Comparison of ENCODE assay signal across 15 mouse cellular contexts in genomic region chr11:52418358-52418757, GRCm38 (mm10). TPM values are rescaled to one million over a fixed set of nuclear protein-coding genes. Genes with fewer than 3 reads are reported as not detected.
DNase-seq lines count a peak whose midpoint lies in the region; ATAC-seq and TF ChIP-seq lines count a peak whose summit lies in the region.
"Had no signal": no experiment of that assay in that cellular context is flagged by ENCODE, and none has a peak within 500 bp of the region (broad histone marks: within the 10 kb centered on the region; RNA-seq: fewer than 3 reads in every experiment).

No protein-coding gene starts in this region.

- no peak overlapping the region for H3K4me3 ChIP-seq in heart, embryonic 14.5 days (ENCODE audit: control insufficient read depth in 1 of 2, insufficient read depth in 1 of 2, low read depth in 1 of 2, low read length in 2 of 2)
- no peak overlapping the region for H3K4me3 ChIP-seq in intestine, embryonic 16.5 days (ENCODE audit: low read length)
- H3K4me3 ChIP-seq: layer of hippocampus, adult 2 months had no signal

- in situ Hi-C loops in Patski (cut with MboI; ENCODE audit: low pct_unique_long_range_greater_than_20kb) = no loop called here

- H3K9me3 ChIP-seq in heart, embryonic 14.5 days (ENCODE audit: control insufficient read depth, low read length) = no peaks in the 10 kb centered on the region
- H3K9me3 ChIP-seq in intestine, embryonic 16.5 days (ENCODE audit: control insufficient read depth, low read length) = no peaks in the 10 kb centered on the region

- DNase-seq in heart, postnatal 10 days = no peak
- DNase-seq in 3T3-L1 (ENCODE audit: low read depth, low spot score) (peak; percentile 7), Patski (ENCODE audit: low read depth, low spot score) (no peak)
- DNase-seq in right cerebral cortex, postnatal 36 days (ENCODE audit: low spot score in 2 of 2) = no peak
- no peak for DNase-seq in thymus, adult 18-20 months
- DNase-seq: cerebellum, adult 18-20 months; liver, postnatal 0 days; lung, postnatal 4 days; midbrain, embryonic 14.5 days; right cerebral cortex, adult 18-20 months had no signal

- CTCF ChIA-PET in Patski (lab: Charles Lee) = no interaction called here

- peak overlapping the region in 1 of 2 experiments; percentile 50; a peak in 2 of 4 replicates for H3K27ac ChIP-seq in heart, embryonic 14.5 days (replicated peaks in 1 of 2; ENCODE audit: control insufficient read depth in 1 of 2, insufficient read depth in 1 of 2, low read depth in 2 of 2, low read length in 2 of 2)
- peak overlapping the region; percentile 65; the same call in 1 of the 2 replicates for H3K27ac ChIP-seq in intestine, embryonic 16.5 days (ENCODE audit: low read length)
- H3K27ac ChIP-seq: hindbrain, postnatal 0 days; layer of hippocampus, adult 2 months had no signal

- no peaks in the 10 kb centered on the region for H3K27me3 ChIP-seq in heart, embryonic 14.5 days (ENCODE audit: control insufficient read depth, insufficient read depth, low read length)
- peaks cover under 1% of the 10 kb centered on the region for H3K27me3 ChIP-seq in Patski
- no peaks in the 10 kb centered on the region for H3K27me3 ChIP-seq in intestine, embryonic 16.5 days (replicated peaks; ENCODE audit: control insufficient read depth, insufficient read depth, low read length)

- no peak overlapping the region for H3K9ac ChIP-seq in heart, embryonic 14.5 days (ENCODE audit: low read length)
- no peak overlapping the region for H3K9ac ChIP-seq in intestine, embryonic 16.5 days (ENCODE audit: low read depth, low read length)
- H3K9ac ChIP-seq: liver, postnatal 0 days had no signal

- no peak for TF ChIP-seq CTCF in Patski (IDR thresholded peaks at IDR 0.05)

- WGBS in heart, embryonic 14.5 days = 67% methylated on average over 5 of the region's 5 CpGs
- WGBS in intestine, embryonic 16.5 days = 58% methylated on average over 5 of the region's 5 CpGs

- intact Hi-C loops in heart, postnatal 10 days (cut with DNase I) = no loop called here

- no peaks in the 10 kb centered on the region; a peak in 1 of 4 replicates for H3K4me1 ChIP-seq in heart, embryonic 14.5 days (ENCODE audit: control insufficient read depth in 2 of 2, insufficient read depth in 2 of 2, low read length in 2 of 2)
- peaks cover 3% of the 10 kb centered on the region; the same call in 1 of the 2 replicates for H3K4me1 ChIP-seq in intestine, embryonic 16.5 days (ENCODE audit: control insufficient read depth, insufficient read depth, low read length)

- POLR2A ChIA-PET in Patski (lab: Charles Lee) = no interaction called here

- no peaks in the 10 kb centered on the region for H3K36me3 ChIP-seq in heart, embryonic 14.5 days (ENCODE audit: control insufficient read depth, insufficient read depth, low read length)
- no peaks in the 10 kb centered on the region for H3K36me3 ChIP-seq in intestine, embryonic 16.5 days (ENCODE audit: control insufficient read depth, insufficient read depth, low read length)

- ATAC-seq in heart, embryonic 14.5 days (ENCODE audit: insufficient number of reproducible peaks, insufficient read depth, low FRiP score, low read depth) = 0 out of 2 replicates have a peak, but pooled peaks have one; percentile 35
- peak; percentile 62 for ATAC-seq in Patski
- peak; percentile 56 for ATAC-seq in intestine, embryonic 16.5 days
- ATAC-seq: activated CD4-positive, CD25-positive, alpha-beta regulatory T cell, adult 4 months; hindbrain, postnatal 0 days; liver, postnatal 0 days had no signal

- H3K4me2 ChIP-seq in heart, embryonic 14.5 days (ENCODE audit: low read length) = no peak overlapping the region
- no peak overlapping the region for H3K4me2 ChIP-seq in intestine, embryonic 16.5 days (ENCODE audit: low read depth, low read length)

RNA-seq across cellular contexts. Expression of gene 9530068E07Rik, which starts 22.1 kb away (rescaled TPM):
- polyA plus RNA-seq in heart, embryonic 14.5 days (2014; fragmentation: Nextera tagmentation; extraction: Ambion mirVana) = 227 and 235 TPM in 2 replicates
- 100 to 1,000 TPM; 111 to 117 TPM for total RNA-seq in heart, postnatal 10 days (2021)
- polyA plus RNA-seq in Patski (2021) = 254 TPM
- 144 and 153 TPM in 2 replicates for polyA plus RNA-seq in intestine, embryonic 16.5 days (2015; fragmentation: Nextera tagmentation; extraction: Ambion mirVana)

RNA-seq across cellular contexts. Expression of gene Vdac1, which starts 57.7 kb away (rescaled TPM):
- polyA plus RNA-seq in heart, embryonic 14.5 days (2014; fragmentation: Nextera tagmentation; extraction: Ambion mirVana) = 409 and 422 TPM in 2 replicates
- total RNA-seq in heart, postnatal 10 days (2021) = 100 to 1,000 TPM; 861 to 884 TPM
- 498 TPM for polyA plus RNA-seq in Patski (2021)
- 311 and 337 TPM in 2 replicates for polyA plus RNA-seq in intestine, embryonic 16.5 days (2015; fragmentation: Nextera tagmentation; extraction: Ambion mirVana)
